Mouse (Mus musculus) heart, embryonic 14.5 days (tissue): ENCODE measurements around the gene Ltb4r1. TPM values are rescaled to one million over a fixed set of nuclear protein-coding genes. Genes with fewer than 3 reads are reported as not detected.

Experiments used
- ATAC-seq: fragments of 200-750 bp; cut with Nextera tagmentation; 2 replicates; pipeline ENCODE4 v1.8.0; 2017; ENCODE audit warnings: low read depth, moderate TSS enrichment; ENCODE audit not compliant: insufficient number of reproducible peaks, insufficient read depth, low FRiP score
- H3K27ac ChIP-seq, 2 experiments: fragments of 200-500 bp in 1 of 2; fragments of 300-500 bp in 1 of 2; sonication (generic) in 1 of 2; replicated peaks in 1 of 2; 2 replicates each; pipeline ENCODE4 v1.5.1; 2012 to 2014; ENCODE audit warnings: low read depth in 2 of 2, low read length in 2 of 2, control low read depth in 1 of 2, mild to moderate bottlenecking in 1 of 2, mixed read lengths in 1 of 2; ENCODE audit not compliant: control insufficient read depth in 1 of 2, insufficient read depth in 1 of 2
- H3K27me3 ChIP-seq: fragments of 300-500 bp; sonication (generic); 2 replicates; pipeline ENCODE4 v1.6.1; 2014; ENCODE audit warnings: mild to moderate bottlenecking, low read length, control low read depth; ENCODE audit not compliant: control insufficient read depth, insufficient read depth
- H3K36me3 ChIP-seq: fragments of 300-500 bp; sonication (generic); 2 replicates; pipeline ENCODE4 v1.6.1; 2014; ENCODE audit warnings: mild to moderate bottlenecking, control low read depth, low read length, mixed read lengths; ENCODE audit not compliant: control insufficient read depth, insufficient read depth
- H3K4me1 ChIP-seq, 2 experiments: fragments of 200-500 bp in 1 of 2; fragments of 300-500 bp in 1 of 2; sonication (generic) in 1 of 2; 2 replicates each; pipeline ENCODE4 v1.6.1; 2012 to 2014; ENCODE audit warnings: low read length in 2 of 2, control low read depth in 1 of 2, mixed read lengths in 1 of 2; ENCODE audit not compliant: control insufficient read depth in 2 of 2, insufficient read depth in 2 of 2
- H3K4me2 ChIP-seq: fragments of 300-500 bp; sonication (generic); 2 replicates; pipeline ENCODE4 v1.6.1; 2014; ENCODE audit warnings: mild to moderate bottlenecking, low read length
- H3K4me3 ChIP-seq, 2 experiments: fragments of 200-500 bp in 1 of 2; fragments of 300-500 bp in 1 of 2; sonication (generic) in 1 of 2; 2 replicates each; pipeline ENCODE4 v1.5.1; 2012 to 2014; ENCODE audit warnings: low read length in 2 of 2, mild to moderate bottlenecking in 2 of 2, control low read depth in 1 of 2, low read depth in 1 of 2, moderate library complexity in 1 of 2; ENCODE audit not compliant: control insufficient read depth in 1 of 2, insufficient read depth in 1 of 2
- H3K9ac ChIP-seq: fragments of 300-500 bp; sonication (generic); 2 replicates; pipeline ENCODE4 v1.6.1; 2014; ENCODE audit warnings: mild to moderate bottlenecking, low read length
- H3K9me3 ChIP-seq: fragments of 300-500 bp; sonication (generic); 2 replicates; pipeline ENCODE4 v1.6.1; 2016; ENCODE audit warnings: low read length, control low read depth; ENCODE audit not compliant: control insufficient read depth
- WGBS: fragments of 180-500 bp; shearing (Covaris S2); extraction: QIAGEN DNeasy Blood & Tissue Kit; methylation state at CpG from one replicate; pipeline ENCODE4 v1.1.7; 2014; 5-methylcytosine and 5-hydroxymethylcytosine counted together
- polyA plus RNA-seq: library from polyadenylated mRNA; unstranded; fragments of >200 nt; fragmentation: Nextera tagmentation; extraction: Ambion mirVana; gene quantifications from 2 replicates; pipeline ENCODE4 v1.2.1, GENCODE M21; 2014

Ltb4r1 gene
- polyA plus RNA-seq, 1 experiment from 2014 or later, result 0.28 TPM

GRCm38 (mm10) chr14:55785195-55785594 lies 19.4 kb downstream of the Ltb4r1 start:
- ATAC-seq, result no peak
- Histone ChIP-seq H3K9ac (no peak overlapping the region), H3K27ac (no peak overlapping the region), H3K27me3 (peaks cover 63% of the 10 kb centered on the region), H3K4me1 (peaks cover 14 to 17% of the 10 kb centered on the region in 2 experiments), H3K36me3 (0 out of 2 replicates have a peak, but pooled peaks cover 5% of the 10 kb centered on the region), H3K4me2 (0 out of 2 replicates have a peak overlapping the region, but pooled peaks have one; percentile 63), H3K4me3 (no peak overlapping the region), H3K9me3 (no peaks in the 10 kb centered on the region)
- WGBS, result 30% methylated on average over 6 of the region's 6 CpGs

- no peaks in the 10 kb centered on the region for H3K9me3 ChIP-seq
- WGBS, result 24% methylated on average over 11 of the region's 11 CpGs
- H3K27me3 ChIP-seq, result peaks cover 52% of the 10 kb centered on the region
- H3K9ac ChIP-seq, result no peak overlapping the region
- no peak for ATAC-seq
- no peaks in the 10 kb centered on the region for H3K36me3 ChIP-seq
- peak overlapping the region; percentile 74 for H3K4me2 ChIP-seq
- peaks cover 11% of the 10 kb centered on the region in 2 experiments for H3K4me1 ChIP-seq
- no peak overlapping the region for H3K27ac ChIP-seq
- peak overlapping the region; percentile 38 to 54 for H3K4me3 ChIP-seq
These were observed 22.0 kb downstream of the Ltb4r1 start for GRCm38 (mm10) chr14:55787731-55788130.

- H3K9ac ChIP-seq, result peak within 1 kb of the TSS; percentile 32; the same call in 1 of the 2 replicates
- H3K27me3 ChIP-seq, result peaks cover 50% of the 10 kb centered on the region
- WGBS, result 4% methylated on average over 40 of the region's 40 CpGs
- H3K9me3 ChIP-seq, result no peaks in the 10 kb centered on the region
- peaks cover 11% of the 10 kb centered on the region in 2 experiments for H3K4me1 ChIP-seq
- no peaks in the 10 kb centered on the region for H3K36me3 ChIP-seq
- no peak within 1 kb of the TSS for H3K27ac ChIP-seq
- peak within 1 kb of the TSS; percentile 38 to 54 for H3K4me3 ChIP-seq
- ATAC-seq, result no peak
- H3K4me2 ChIP-seq, result peak within 1 kb of the TSS; percentile 74
These were observed 22.7 kb downstream of the Ltb4r1 start, which contains the start of gene Ripk3 for GRCm38 (mm10) chr14:55788256-55789050. Ripk3 (minus strand) TSS chr14:55788865.

GRCm38 (mm10) chr14:55793461-55793860 lies 27.7 kb downstream of the Ltb4r1 start:
- Histone ChIP-seq H3K9ac (no peak overlapping the region), H3K36me3 (no peaks in the 10 kb centered on the region), H3K4me1 (peaks cover 4 to 7% of the 10 kb centered on the region in 2 experiments; a peak in 3 of 4 replicates), H3K27ac (no peak overlapping the region), H3K4me2 (no peak overlapping the region), H3K9me3 (no peaks in the 10 kb centered on the region), H3K4me3 (no peak overlapping the region), H3K27me3 (peaks cover 9% of the 10 kb centered on the region)
- 54% methylated on average over 2 of the region's 2 CpGs for WGBS
- no peak for ATAC-seq

GRCm38 (mm10) chr14:55793946-55794345 lies 28.2 kb downstream of the Ltb4r1 start:
- ATAC-seq, result no peak

GRCm38 (mm10) chr14:55795380-55796163 lies 29.8 kb downstream of the Ltb4r1 start:
- H3K27ac ChIP-seq, result peak overlapping the region; percentile 13 to 50; a peak in 2 of 4 replicates

More at GRCm38 (mm10) chr14:55793946-55794345, 28.2 kb downstream of the Ltb4r1 start:
- no peak overlapping the region for H3K9ac ChIP-seq
- no peaks in the 10 kb centered on the region for H3K9me3 ChIP-seq
- WGBS, result 59% methylated on average over 2 of the region's 2 CpGs
- no peak overlapping the region for H3K4me3 ChIP-seq
- H3K4me1 ChIP-seq, result peaks cover 4% of the 10 kb centered on the region in 2 experiments; a peak in 1 of 4 replicates
- H3K27ac ChIP-seq, result no peak overlapping the region
- H3K4me2 ChIP-seq, result no peak overlapping the region
- H3K36me3 ChIP-seq, result no peaks in the 10 kb centered on the region
- H3K27me3 ChIP-seq, result peaks cover 4% of the 10 kb centered on the region

GRCm38 (mm10) chr14:55814885-55815284 lies 49.1 kb downstream of the Ltb4r1 start:
- Histone ChIP-seq H3K27me3 (no peaks in the 10 kb centered on the region), H3K27ac (peak overlapping the region in 1 of 2 experiments; percentile 39; a peak in 1 of 4 replicates), H3K9ac (peak overlapping the region; percentile 68), H3K4me3 (peak overlapping the region; percentile 48 to 53), H3K4me2 (peak overlapping the region; percentile 74), H3K36me3 (no peaks in the 10 kb centered on the region), H3K9me3 (no peaks in the 10 kb centered on the region), H3K4me1 (peaks cover 2 to 5% of the 10 kb centered on the region in 2 experiments; a peak in 2 of 4 replicates)
- ATAC-seq, result no peak; the same call in 1 of the 2 replicates
- 19% methylated on average over 16 of the region's 16 CpGs for WGBS

More at GRCm38 (mm10) chr14:55795380-55796163, 29.8 kb downstream of the Ltb4r1 start:
- H3K4me2 ChIP-seq, result no peak overlapping the region
- H3K9me3 ChIP-seq, result no peaks in the 10 kb centered on the region
- ATAC-seq, result peak; percentile 71
- no peak overlapping the region for H3K4me3 ChIP-seq
- H3K4me1 ChIP-seq, result peaks cover 4% of the 10 kb centered on the region in 2 experiments; a peak in 1 of 4 replicates
- no peak overlapping the region for H3K9ac ChIP-seq
- 64% methylated on average over 15 of the region's 15 CpGs for WGBS
- no peaks in the 10 kb centered on the region for H3K27me3 ChIP-seq
- no peaks in the 10 kb centered on the region for H3K36me3 ChIP-seq
